Mouse (Mus musculus): ENCODE results near the gene Fdx1l. TPM values are rescaled to one million over a fixed set of nuclear protein-coding genes. Genes with fewer than 3 reads are reported as not detected.
A peak's percentile ranks its signal among the peaks of the same experiment; 100 is the strongest.

The Fdx1l gene
- polyA plus RNA-seq (2015; fragmentation: Nextera tagmentation; extraction: Ambion mirVana) = 56.1 and 65.7 TPM in 2 replicates

DNA sequence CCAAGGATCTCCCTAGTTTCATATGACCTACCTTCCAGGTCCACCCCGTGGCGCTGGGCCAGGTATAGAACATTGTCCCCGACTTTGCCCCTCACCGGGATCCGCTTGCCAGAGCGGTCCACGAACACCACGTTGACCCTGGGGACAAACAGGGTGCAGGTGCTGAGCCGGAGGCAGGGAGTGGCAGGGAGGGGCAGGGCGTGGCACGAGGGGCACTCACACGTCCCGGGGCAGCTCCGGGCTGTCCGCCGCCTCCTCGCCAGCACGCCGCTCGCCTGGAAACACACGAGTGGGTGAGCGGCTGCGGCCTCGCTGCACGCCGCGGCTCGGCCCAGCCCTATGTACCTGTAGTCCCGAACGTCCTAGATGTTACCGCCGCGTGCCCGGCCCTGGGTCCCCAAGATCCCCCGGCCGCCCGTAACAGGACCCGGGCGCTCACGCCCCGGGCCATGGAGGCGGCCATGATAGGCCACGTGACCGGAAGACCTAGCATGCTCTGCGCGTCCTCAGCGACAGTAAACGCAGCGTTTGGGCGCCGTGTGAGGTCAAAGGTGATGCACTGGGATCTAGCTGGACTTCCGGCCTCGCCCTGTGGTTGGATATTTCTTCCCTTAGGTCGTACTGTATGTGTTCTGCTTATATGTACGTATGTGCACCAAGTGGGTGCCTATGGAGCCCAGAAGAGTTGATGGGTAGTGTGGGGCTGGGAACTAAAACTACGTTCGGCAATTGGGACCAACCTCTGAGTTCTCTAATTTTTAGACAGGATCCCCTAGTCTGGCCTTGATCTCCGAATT lies at the start of gene Fdx1l, which contains the start of gene Gm49373:
Gene Fdx1l (minus strand): TSS at position 571 of the 797 bp plus-strand sequence.
Gene Gm49373 (minus strand): TSS at position 53 of the 797 bp plus-strand sequence.
- H3K27me3 ChIP-seq (ENCODE audit: insufficient read depth, low read length) = no peaks in the 10 kb centered on the region
- 2% methylated on average over 58 of the region's 58 CpGs for WGBS
- ATAC-seq (ENCODE audit: low FRiP score, low TSS enrichment) = peak; percentile 94
- H3K9me3 ChIP-seq (ENCODE audit: low read length) = no peaks in the 10 kb centered on the region
- peak within 1 kb of the TSS; percentile 89 for H3K9ac ChIP-seq (replicated peaks; ENCODE audit: low read length)
- peak within 1 kb of the TSS; percentile 83 for H3K4me2 ChIP-seq (replicated peaks; ENCODE audit: low read depth, low read length)
- peaks cover 10% of the 10 kb centered on the region for H3K4me1 ChIP-seq (ENCODE audit: insufficient read depth, low read length)
- peak within 1 kb of the TSS; percentile 76 for H3K27ac ChIP-seq (ENCODE audit: low read length)
- H3K4me3 ChIP-seq (ENCODE audit: low read length) = peak within 1 kb of the TSS; percentile 87
- H3K36me3 ChIP-seq (ENCODE audit: insufficient read depth, low read length) = peaks cover 41% of the 10 kb centered on the region

DNA sequence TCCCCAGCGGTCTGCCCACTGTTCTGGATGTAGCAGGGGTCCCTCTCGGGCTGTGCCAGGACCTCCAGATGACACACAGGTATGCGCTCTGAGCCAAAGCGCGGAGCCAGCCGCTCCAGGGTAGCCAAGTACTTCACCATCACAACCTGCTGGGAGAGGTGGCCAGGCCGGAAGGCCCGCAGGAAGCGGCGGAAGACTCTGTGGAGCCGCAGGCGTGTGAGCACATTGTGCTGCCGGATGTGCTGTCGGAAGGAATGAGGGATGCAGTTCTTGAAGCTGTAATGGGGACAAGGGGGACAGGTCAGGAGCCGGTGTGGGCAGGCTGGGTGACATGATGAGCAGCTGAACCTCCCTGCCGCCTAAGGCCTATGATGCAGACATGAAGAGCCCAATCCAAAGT lies 48.1 kb upstream of the Fdx1l start:
- H3K27ac ChIP-seq (ENCODE audit: low read length) = no peak overlapping the region
- H3K27me3 ChIP-seq (ENCODE audit: insufficient read depth, low read length) = no peaks in the 10 kb centered on the region
- H3K4me2 ChIP-seq (replicated peaks; ENCODE audit: low read depth, low read length) = no peak overlapping the region
- no peaks in the 10 kb centered on the region for H3K9me3 ChIP-seq (ENCODE audit: low read length)
- no peak overlapping the region for H3K4me3 ChIP-seq (ENCODE audit: low read length)
- WGBS = 94% methylated on average over 16 of the region's 16 CpGs
- peaks cover 19% of the 10 kb centered on the region; the same call in 1 of the 2 replicates for H3K36me3 ChIP-seq (ENCODE audit: insufficient read depth, low read length)
- no peaks in the 10 kb centered on the region for H3K4me1 ChIP-seq (ENCODE audit: insufficient read depth, low read length)
- no peak for ATAC-seq (ENCODE audit: low FRiP score, low TSS enrichment)
- no peak overlapping the region for H3K9ac ChIP-seq (replicated peaks; ENCODE audit: low read length)

DNA sequence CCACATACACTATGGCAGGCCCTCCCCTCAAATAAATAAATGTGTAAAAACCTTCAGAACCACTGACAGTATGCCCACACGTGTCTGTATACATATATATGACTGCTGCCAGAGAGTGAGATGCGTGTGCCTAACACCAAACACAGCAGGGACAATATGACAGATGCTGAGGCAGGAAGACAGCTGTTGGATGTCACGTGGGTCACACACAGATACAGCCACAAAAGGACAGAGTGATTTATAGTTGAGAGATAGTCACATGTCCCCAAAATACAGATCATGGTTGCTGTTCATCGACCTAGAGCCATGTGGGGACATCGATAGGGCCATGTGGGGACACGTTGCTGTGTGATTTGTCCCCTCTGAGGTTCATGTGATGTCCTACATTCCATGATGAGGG lies 43.7 kb upstream of the Fdx1l start:
- H3K4me1 ChIP-seq (ENCODE audit: insufficient read depth, low read length) = no peaks in the 10 kb centered on the region
- no peak for ATAC-seq (ENCODE audit: low FRiP score, low TSS enrichment)
- no peak overlapping the region for H3K4me3 ChIP-seq (ENCODE audit: low read length)
- H3K27ac ChIP-seq (ENCODE audit: low read length) = no peak overlapping the region
- 72% methylated on average over 6 of the region's 6 CpGs for WGBS
- H3K27me3 ChIP-seq (ENCODE audit: insufficient read depth, low read length) = no peaks in the 10 kb centered on the region
- no peak overlapping the region for H3K4me2 ChIP-seq (replicated peaks; ENCODE audit: low read depth, low read length)
- 0 out of 2 replicates have a peak, but pooled peaks cover 11% of the 10 kb centered on the region for H3K36me3 ChIP-seq (ENCODE audit: insufficient read depth, low read length)
- H3K9ac ChIP-seq (replicated peaks; ENCODE audit: low read length) = no peak overlapping the region
- no peaks in the 10 kb centered on the region for H3K9me3 ChIP-seq (ENCODE audit: low read length)

DNA sequence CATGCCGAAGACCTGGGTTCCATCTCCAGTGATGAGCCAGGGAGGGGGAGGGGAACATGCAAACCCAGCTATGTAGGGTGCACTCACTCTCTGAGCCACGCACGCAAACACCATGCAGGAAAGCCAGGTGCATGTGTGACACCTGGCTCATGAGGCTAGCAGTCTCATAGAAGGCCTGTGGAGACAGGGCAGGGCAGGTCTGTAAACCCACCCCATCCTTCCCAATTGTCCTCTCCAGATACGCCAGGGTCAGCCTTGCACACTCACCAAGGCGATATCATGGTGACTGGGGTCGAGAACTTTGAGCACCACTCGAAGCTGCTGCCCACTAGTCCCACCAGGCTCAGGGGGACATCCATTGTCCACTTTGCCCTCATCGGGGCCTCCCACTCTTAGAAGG lies 41.7 kb upstream of the Fdx1l start:
- Histone ChIP-seq H3K4me2 (replicated peaks; ENCODE audit: low read depth, low read length) (no peak overlapping the region), H3K27ac (ENCODE audit: low read length) (no peak overlapping the region), H3K36me3 (ENCODE audit: insufficient read depth, low read length) (no peaks in the 10 kb centered on the region), H3K9ac (replicated peaks; ENCODE audit: low read length) (no peak overlapping the region), H3K4me1 (ENCODE audit: insufficient read depth, low read length) (no peaks in the 10 kb centered on the region), H3K27me3 (ENCODE audit: insufficient read depth, low read length) (no peaks in the 10 kb centered on the region), H3K4me3 (ENCODE audit: low read length) (no peak overlapping the region), H3K9me3 (ENCODE audit: low read length) (no peaks in the 10 kb centered on the region)
- ATAC-seq (ENCODE audit: low FRiP score, low TSS enrichment) = no peak
- WGBS = 89% methylated on average over 8 of the region's 8 CpGs

DNA sequence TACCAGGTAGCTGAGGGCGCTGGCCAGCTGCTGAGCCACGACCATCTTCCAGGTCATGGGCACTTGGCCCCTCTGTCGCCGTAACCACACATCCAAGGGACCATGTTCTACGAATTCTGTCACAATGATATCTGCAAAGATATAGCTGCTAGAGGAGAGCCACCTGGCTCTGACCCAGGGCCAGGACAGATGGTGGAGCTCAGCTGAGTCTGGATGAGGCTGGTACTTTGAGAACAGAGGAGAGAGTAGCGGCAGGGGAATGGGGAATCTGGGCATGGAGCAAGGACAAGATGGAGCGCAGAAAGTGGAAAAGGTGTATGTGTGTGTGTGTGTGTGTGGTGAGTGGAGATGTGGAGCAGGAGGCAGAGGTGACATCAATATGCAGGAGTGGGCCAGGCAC lies 40.8 kb upstream of the Fdx1l start:
- H3K9me3 ChIP-seq (ENCODE audit: low read length) = no peaks in the 10 kb centered on the region
- H3K36me3 ChIP-seq (ENCODE audit: insufficient read depth, low read length) = no peaks in the 10 kb centered on the region
- no peak overlapping the region for H3K9ac ChIP-seq (replicated peaks; ENCODE audit: low read length)
- no peaks in the 10 kb centered on the region for H3K27me3 ChIP-seq (ENCODE audit: insufficient read depth, low read length)
- H3K27ac ChIP-seq (ENCODE audit: low read length) = no peak overlapping the region
- H3K4me2 ChIP-seq (replicated peaks; ENCODE audit: low read depth, low read length) = no peak overlapping the region
- H3K4me3 ChIP-seq (ENCODE audit: low read length) = no peak overlapping the region
- WGBS = 85% methylated on average over 7 of the region's 7 CpGs
- no peaks in the 10 kb centered on the region for H3K4me1 ChIP-seq (ENCODE audit: insufficient read depth, low read length)
- no peak for ATAC-seq (ENCODE audit: low FRiP score, low TSS enrichment)

DNA sequence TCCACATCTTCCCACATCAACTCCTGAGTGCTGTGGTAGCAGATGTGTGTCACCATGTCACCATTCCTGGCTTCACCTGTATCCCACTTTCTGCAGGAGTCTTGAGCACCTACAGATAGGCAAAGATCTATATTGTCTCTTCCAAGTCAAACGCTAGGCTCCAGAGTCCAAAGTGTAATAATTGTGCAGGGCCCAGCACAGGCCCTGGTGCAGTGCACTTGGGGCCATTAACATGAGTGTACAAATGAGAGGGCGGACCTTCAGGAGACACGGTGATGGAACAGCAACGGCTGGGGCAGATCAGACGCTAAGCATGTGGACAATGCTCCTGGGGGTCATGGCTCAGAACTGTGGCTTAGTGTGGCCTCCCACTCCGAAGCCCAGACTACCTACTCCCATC lies 40.3 kb upstream of the Fdx1l start:
- no peak overlapping the region for H3K4me3 ChIP-seq (ENCODE audit: low read length)
- no peak overlapping the region for H3K27ac ChIP-seq (ENCODE audit: low read length)
- 76% methylated on average over 6 of the region's 6 CpGs for WGBS
- no peaks in the 10 kb centered on the region for H3K4me1 ChIP-seq (ENCODE audit: insufficient read depth, low read length)
- ATAC-seq (ENCODE audit: low FRiP score, low TSS enrichment) = no peak
- H3K36me3 ChIP-seq (ENCODE audit: insufficient read depth, low read length) = no peaks in the 10 kb centered on the region
- no peak overlapping the region for H3K4me2 ChIP-seq (replicated peaks; ENCODE audit: low read depth, low read length)
- H3K9ac ChIP-seq (replicated peaks; ENCODE audit: low read length) = no peak overlapping the region
- H3K27me3 ChIP-seq (ENCODE audit: insufficient read depth, low read length) = no peaks in the 10 kb centered on the region
- no peaks in the 10 kb centered on the region for H3K9me3 ChIP-seq (ENCODE audit: low read length)

DNA sequence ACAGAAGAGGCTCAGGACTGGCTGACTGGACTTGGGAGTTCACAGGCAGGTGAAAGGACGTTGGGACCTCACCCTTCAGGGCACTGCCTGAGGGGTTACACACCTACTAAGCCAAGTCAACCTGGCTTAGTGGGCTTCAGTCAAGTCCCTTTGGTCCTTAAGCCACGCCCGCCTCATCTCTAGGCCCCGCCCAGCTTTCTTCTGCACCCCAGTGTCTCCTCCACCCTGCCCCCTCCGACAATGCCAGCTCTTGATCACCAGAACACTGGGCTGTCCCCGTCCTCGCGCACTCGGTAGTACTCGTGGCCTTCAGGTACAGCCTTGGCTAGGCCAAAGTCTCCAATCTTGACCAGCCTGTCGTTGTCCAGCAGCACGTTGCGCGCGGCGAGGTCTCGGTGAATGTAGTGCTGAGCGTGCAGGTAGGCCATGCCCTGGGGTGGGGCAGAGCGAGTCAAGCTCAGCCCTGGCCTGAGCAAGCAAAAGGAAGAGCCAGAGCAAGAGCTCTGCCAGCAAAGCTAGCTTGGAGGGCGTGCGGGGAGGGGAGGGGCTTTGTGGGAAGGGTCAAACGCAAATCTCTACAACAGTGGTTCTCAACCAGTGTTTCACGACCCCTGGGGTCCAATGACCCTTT lies 34.3 kb upstream of the Fdx1l start:
- H3K4me2 ChIP-seq (replicated peaks; ENCODE audit: low read depth, low read length) = no peak overlapping the region
- no peak overlapping the region for H3K9ac ChIP-seq (replicated peaks; ENCODE audit: low read length)
- no peaks in the 10 kb centered on the region for H3K36me3 ChIP-seq (ENCODE audit: insufficient read depth, low read length)
- no peaks in the 10 kb centered on the region for H3K9me3 ChIP-seq (ENCODE audit: low read length)
- no peak for ATAC-seq (ENCODE audit: low FRiP score, low TSS enrichment)
- WGBS = 53% methylated on average over 22 of the region's 23 CpGs
- no peak overlapping the region for H3K4me3 ChIP-seq (ENCODE audit: low read length)
- no peaks in the 10 kb centered on the region for H3K27me3 ChIP-seq (ENCODE audit: insufficient read depth, low read length)
- H3K4me1 ChIP-seq (ENCODE audit: insufficient read depth, low read length) = no peaks in the 10 kb centered on the region
- H3K27ac ChIP-seq (ENCODE audit: low read length) = no peak overlapping the region

DNA sequence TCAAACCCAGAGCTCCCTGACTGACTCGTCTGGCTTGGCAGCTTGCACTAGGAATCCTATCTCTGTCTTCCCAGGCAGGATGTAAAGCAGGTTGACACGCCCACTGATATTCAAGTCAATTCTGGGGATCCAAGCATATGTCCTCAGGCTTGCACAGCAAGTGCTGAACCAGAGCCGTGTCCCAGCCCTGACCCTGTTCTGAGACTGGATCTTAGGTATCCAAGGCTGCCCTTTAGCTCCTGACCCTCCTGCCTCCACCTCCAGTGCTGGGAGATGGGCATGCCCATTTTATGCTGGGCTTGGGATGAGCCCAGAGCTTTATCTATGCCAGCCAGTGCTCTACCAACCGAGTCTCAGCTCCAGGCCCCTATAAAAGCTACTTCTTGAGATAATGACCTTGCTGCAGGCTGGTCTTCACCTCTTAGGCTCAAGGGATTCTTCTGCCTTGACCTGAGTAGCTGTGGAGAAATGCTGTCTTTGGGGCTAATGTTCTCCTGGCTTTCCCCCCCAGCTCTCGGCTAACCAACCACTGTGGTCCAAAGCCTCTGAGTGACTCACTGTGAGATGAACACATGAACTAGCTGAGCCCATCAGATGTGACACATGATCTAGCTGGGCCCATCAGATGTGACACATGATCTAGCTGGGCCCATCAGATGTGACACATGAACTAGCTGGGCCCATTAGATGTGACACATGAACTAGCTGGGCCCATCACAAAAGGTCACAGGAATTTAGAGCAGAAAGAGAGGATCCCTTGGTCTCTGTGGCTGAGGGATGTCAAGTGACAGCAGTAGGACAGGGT lies 32.5 kb upstream of the Fdx1l start:
- no peak for ATAC-seq (ENCODE audit: low FRiP score, low TSS enrichment)
- Histone ChIP-seq H3K4me1 (ENCODE audit: insufficient read depth, low read length) (no peaks in the 10 kb centered on the region), H3K36me3 (ENCODE audit: insufficient read depth, low read length) (no peaks in the 10 kb centered on the region), H3K9ac (replicated peaks; ENCODE audit: low read length) (no peak overlapping the region), H3K9me3 (ENCODE audit: low read length) (no peaks in the 10 kb centered on the region), H3K27me3 (ENCODE audit: insufficient read depth, low read length) (no peaks in the 10 kb centered on the region), H3K27ac (ENCODE audit: low read length) (no peak overlapping the region), H3K4me3 (ENCODE audit: low read length) (no peak overlapping the region), H3K4me2 (replicated peaks; ENCODE audit: low read depth, low read length) (no peak overlapping the region)
- WGBS = 67% methylated on average over 5 of the region's 5 CpGs

DNA sequence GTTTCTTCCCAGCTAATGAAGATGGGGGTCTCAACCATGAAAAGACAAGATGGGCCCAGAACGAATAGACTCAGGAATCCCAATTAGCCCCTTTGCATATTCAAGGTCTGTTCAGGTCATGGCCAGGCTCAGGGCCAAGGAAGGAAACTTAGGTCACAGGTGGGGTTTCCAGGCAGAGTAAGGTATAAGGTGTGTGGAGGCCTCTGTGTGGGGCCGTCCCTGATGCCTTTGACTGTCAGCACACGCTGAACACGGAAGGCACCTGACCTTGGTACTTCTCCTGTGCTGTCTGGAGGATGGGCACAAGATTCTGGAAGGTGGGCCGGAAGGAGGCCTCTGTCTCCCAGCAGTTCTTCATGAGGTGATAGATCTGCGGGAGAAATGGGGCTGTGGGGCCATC lies 31.4 kb upstream of the Fdx1l start:
- ATAC-seq (ENCODE audit: low FRiP score, low TSS enrichment) = no peak
- H3K4me2 ChIP-seq (replicated peaks; ENCODE audit: low read depth, low read length) = no peak overlapping the region
- no peaks in the 10 kb centered on the region for H3K9me3 ChIP-seq (ENCODE audit: low read length)
- H3K36me3 ChIP-seq (ENCODE audit: insufficient read depth, low read length) = no peaks in the 10 kb centered on the region
- 75% methylated on average over 6 of the region's 6 CpGs for WGBS
- no peaks in the 10 kb centered on the region for H3K27me3 ChIP-seq (ENCODE audit: insufficient read depth, low read length)
- no peak overlapping the region for H3K4me3 ChIP-seq (ENCODE audit: low read length)
- H3K9ac ChIP-seq (replicated peaks; ENCODE audit: low read length) = no peak overlapping the region
- H3K27ac ChIP-seq (ENCODE audit: low read length) = no peak overlapping the region
- no peaks in the 10 kb centered on the region for H3K4me1 ChIP-seq (ENCODE audit: insufficient read depth, low read length)
